Mouse (Mus musculus) hindbrain, embryonic 14.5 days (tissue): ENCODE results near the gene Gen1. TPM values are rescaled to one million over a fixed set of nuclear protein-coding genes. Genes with fewer than 3 reads are reported as not detected.

Experiments used
- ATAC-seq: fragments of 200-750 bp; cut with Nextera tagmentation; 2 replicates; pipeline ENCODE4 v1.8.0; 2017; ENCODE audit warnings: moderate number of reproducible peaks, mild to moderate bottlenecking, moderate TSS enrichment, moderate library complexity; ENCODE audit not compliant: low FRiP score
- DNase-seq: peaks from one replicate; pipeline ENCODE4 v3.0.0-alpha.2; 2015; ENCODE audit warnings: low spot score
- H3K27ac ChIP-seq: fragments of 300-500 bp; sonication (generic); 2 replicates; pipeline ENCODE4 v1.5.1; 2014; ENCODE audit warnings: mild to moderate bottlenecking, moderate library complexity
- H3K27me3 ChIP-seq: fragments of 300-500 bp; sonication (generic); 2 replicates; pipeline ENCODE4 v1.6.1; 2014; ENCODE audit warnings: mild to moderate bottlenecking, low read length, mixed read lengths; ENCODE audit not compliant: control insufficient read depth, insufficient read depth
- H3K36me3 ChIP-seq: fragments of 300-500 bp; sonication (generic); replicated peaks from 2 replicates; pipeline ENCODE4 v1.6.1; 2014; ENCODE audit not compliant: control insufficient read depth, insufficient read depth
- H3K4me1 ChIP-seq: fragments of 300-500 bp; sonication (generic); replicated peaks from 2 replicates; pipeline ENCODE4 v1.6.1; 2014; ENCODE audit warnings: antibody characterized with exemption, low read length, mixed read lengths; ENCODE audit not compliant: control insufficient read depth, insufficient read depth
- H3K4me2 ChIP-seq: fragments of 300-500 bp; sonication (generic); replicated peaks from 2 replicates; pipeline ENCODE4 v1.6.1; 2014; ENCODE audit warnings: mild to moderate bottlenecking, moderate library complexity
- H3K4me3 ChIP-seq: fragments of 300-500 bp; sonication (generic); replicated peaks from 2 replicates; pipeline ENCODE4 v1.5.1; 2014; ENCODE audit warnings: mild to moderate bottlenecking, low read length
- H3K9ac ChIP-seq: fragments of 300-500 bp; sonication (generic); 2 replicates; pipeline ENCODE4 v1.6.1; 2014
- H3K9me3 ChIP-seq: fragments of 300-500 bp; sonication (generic); 2 replicates; pipeline ENCODE4 v1.6.1; 2016; ENCODE audit warnings: low read length; ENCODE audit not compliant: control insufficient read depth
- WGBS: fragments of 180-500 bp; shearing (Covaris S2); extraction: QIAGEN DNeasy Blood & Tissue Kit; methylation state at CpG from one replicate; pipeline ENCODE4 v1.1.7; 2014; 5-methylcytosine and 5-hydroxymethylcytosine counted together
- microRNA-seq: library from miRNA; unstranded; fragments of <30 nt; microRNA quantifications from one replicate; pipeline ENCODE4, GENCODE M21; 2016
- polyA plus RNA-seq: library from polyadenylated mRNA; unstranded; fragments of >200 nt; fragmentation: Nextera tagmentation; extraction: Ambion mirVana; gene quantifications from 2 replicates; pipeline ENCODE4 v1.2.1, GENCODE M21; 2014

Gene Gen1
- polyA plus RNA-seq, 1 experiment from 2014 or later = 2.0 TPM

- H3K4me3 ChIP-seq = no peak overlapping the region
- ATAC-seq (no peak), DNase-seq (no peak)
- H3K9me3 ChIP-seq = no peaks in the 10 kb centered on the region
- H3K27me3 ChIP-seq = no peaks in the 10 kb centered on the region
- peaks cover 8% of the 10 kb centered on the region; the same call in 1 of the 2 replicates for H3K4me1 ChIP-seq
- WGBS = 39% methylated on average over 2 of the region's 2 CpGs
- H3K36me3 ChIP-seq = no peaks in the 10 kb centered on the region
- H3K9ac ChIP-seq = no peak overlapping the region
- H3K4me2 ChIP-seq = no peak overlapping the region
- no peak overlapping the region for H3K27ac ChIP-seq
These were observed 67.0 kb downstream of the Gen1 start for GRCm38 (mm10) chr12:11198551-11198950.

- no peak overlapping the region for H3K4me3 ChIP-seq
- no peak for ATAC-seq
These were observed 67.6 kb downstream of the Gen1 start for GRCm38 (mm10) chr12:11198026-11198425.

GRCm38 (mm10) chr12:11196830-11197229 lies 68.8 kb downstream of the Gen1 start:
- Histone ChIP-seq H3K4me1 (peaks cover 8% of the 10 kb centered on the region; the same call in 1 of the 2 replicates), H3K27me3 (no peaks in the 10 kb centered on the region), H3K4me2 (0 out of 2 replicates have a peak overlapping the region, but pooled peaks have one; percentile 41), H3K27ac (no peak overlapping the region), H3K36me3 (no peaks in the 10 kb centered on the region), H3K9me3 (no peaks in the 10 kb centered on the region), H3K4me3 (no peak overlapping the region), H3K9ac (no peak overlapping the region)
- no peak for ATAC-seq
- 52% methylated on average over 5 of the region's 5 CpGs for WGBS
- no peak for DNase-seq

More at GRCm38 (mm10) chr12:11198026-11198425, 67.6 kb downstream of the Gen1 start:
- Histone ChIP-seq H3K27me3 (no peaks in the 10 kb centered on the region), H3K27ac (no peak overlapping the region), H3K4me2 (no peak overlapping the region), H3K9ac (no peak overlapping the region), H3K36me3 (no peaks in the 10 kb centered on the region), H3K9me3 (no peaks in the 10 kb centered on the region), H3K4me1 (peaks cover 8% of the 10 kb centered on the region; the same call in 1 of the 2 replicates)
- 21% methylated on average over 4 of the region's 4 CpGs for WGBS
- DNase-seq = no peak

- Histone ChIP-seq H3K9me3 (no peaks in the 10 kb centered on the region), H3K36me3 (no peaks in the 10 kb centered on the region), H3K4me3 (no peak overlapping the region), H3K27me3 (no peaks in the 10 kb centered on the region), H3K9ac (no peak overlapping the region), H3K27ac (no peak overlapping the region), H3K4me2 (peak overlapping the region; percentile 41), H3K4me1 (peaks cover 8% of the 10 kb centered on the region; the same call in 1 of the 2 replicates)
- WGBS = 12% methylated on average over 19 of the region's 19 CpGs
- DNase-seq (peak; percentile 72), ATAC-seq (peak; percentile 83)
These were observed 69.4 kb downstream of the Gen1 start for GRCm38 (mm10) chr12:11196142-11196597.

- Histone ChIP-seq H3K9me3 (no peaks in the 10 kb centered on the region), H3K27me3 (no peaks in the 10 kb centered on the region), H3K4me3 (no peak overlapping the region), H3K36me3 (no peaks in the 10 kb centered on the region), H3K9ac (no peak overlapping the region), H3K4me2 (no peak overlapping the region), H3K4me1 (peaks cover 8% of the 10 kb centered on the region; the same call in 1 of the 2 replicates), H3K27ac (no peak overlapping the region)
- ATAC-seq = no peak
- WGBS = 90% methylated on average over 1 of the region's 1 CpGs
- no peak for DNase-seq
These were observed 70.6 kb downstream of the Gen1 start for GRCm38 (mm10) chr12:11195031-11195430.

Small RNAs within 50 kb of the gene (microRNA-seq; reads per million reads assigned to microRNA genes)
- 0.65 reads per million for gene Mir7675

Other genes starting within 250 kb of the Gen1 start
- 1.2 and 1.3 TPM in 2 replicates for gene Kcns3, start 114.7 kb downstream of the Gen1 start, polyA plus RNA-seq
- not detected in 2 replicates for gene Msgn1, start 56.8 kb downstream of the Gen1 start, polyA plus RNA-seq
- gene Smc6, start 85 bp upstream of the Gen1 start, polyA plus RNA-seq = 88.4 and 92.7 TPM in 2 replicates
- 120 and 152 TPM in 2 replicates for gene Vsnl1, start 170.8 kb upstream of the Gen1 start, polyA plus RNA-seq
- gene Rad51ap2, start 190.3 kb upstream of the Gen1 start, polyA plus RNA-seq = 0.50 and 0.52 TPM in 2 replicates